Mouse (Mus musculus) lung, embryonic 14.5 days (tissue): ENCODE measurements around the gene Stambpl1. TPM values are rescaled to one million over a fixed set of nuclear protein-coding genes. Genes with fewer than 3 reads are reported as not detected.

Experiments
- ATAC-seq: fragments of 200-750 bp; cut with Nextera tagmentation; 2 replicates; pipeline ENCODE4 v1.8.0; 2017; ENCODE audit warnings: mild to moderate bottlenecking, moderate TSS enrichment, moderate library complexity; ENCODE audit not compliant: insufficient read depth
- DNase-seq: peaks from one replicate; pipeline ENCODE4 v3.0.0-alpha.2; 2015
- H3K27ac ChIP-seq: fragments of 300-500 bp; sonication (generic); 2 replicates; pipeline ENCODE4 v1.5.1; 2014; ENCODE audit warnings: low read depth, mild to moderate bottlenecking, moderate library complexity
- H3K27me3 ChIP-seq: fragments of 300-500 bp; sonication (generic); 2 replicates; pipeline ENCODE4 v1.6.1; 2014; ENCODE audit warnings: low read length, control low read depth; ENCODE audit not compliant: insufficient read depth
- H3K36me3 ChIP-seq: fragments of 300-500 bp; sonication (generic); 2 replicates; pipeline ENCODE4 v1.6.1; 2014; ENCODE audit warnings: control low read depth; ENCODE audit not compliant: insufficient read depth
- H3K4me1 ChIP-seq: fragments of 300-500 bp; sonication (generic); 2 replicates; pipeline ENCODE4 v1.6.1; 2014; ENCODE audit warnings: antibody characterized with exemption, control low read depth; ENCODE audit not compliant: insufficient read depth
- H3K4me2 ChIP-seq: fragments of 300-500 bp; sonication (generic); 2 replicates; pipeline ENCODE4 v1.6.1; 2014; ENCODE audit warnings: mild to moderate bottlenecking
- H3K4me3 ChIP-seq: fragments of 300-500 bp; sonication (generic); 2 replicates; pipeline ENCODE4 v1.5.1; 2014; ENCODE audit warnings: low read depth, low read length
- H3K9ac ChIP-seq: fragments of 300-500 bp; sonication (generic); 2 replicates; pipeline ENCODE4 v1.6.1; 2014
- H3K9me3 ChIP-seq: fragments of 300-500 bp; sonication (generic); 2 replicates; pipeline ENCODE4 v1.6.1; 2016; ENCODE audit warnings: low read depth, low read length, control low read depth
- CTCF ChIP-seq: IDR thresholded peaks from 2 replicates; pipeline ENCODE4 v1.5.1; 2016; ENCODE audit warnings: antibody characterized with exemption, low read depth
- WGBS: fragments of 180-500 bp; shearing (Covaris S2); extraction: QIAGEN DNeasy Blood & Tissue Kit; methylation state at CpG from one replicate; pipeline ENCODE4 v1.1.7; 2014; 5-methylcytosine and 5-hydroxymethylcytosine counted together
- polyA plus RNA-seq: library from polyadenylated mRNA; unstranded; fragments of >200 nt; fragmentation: Nextera tagmentation; extraction: Ambion mirVana; gene quantifications from 2 replicates; pipeline ENCODE4 v1.2.1, GENCODE M21; 2014

The Stambpl1 gene
- polyA plus RNA-seq, 1 experiment from 2014 or later = 11.1 TPM

- no peaks in the 10 kb centered on the region for H3K9me3 ChIP-seq
- H3K9ac ChIP-seq = no peak overlapping the region
- no peak for TF ChIP-seq CTCF
- H3K36me3 ChIP-seq = no peaks in the 10 kb centered on the region
- no peak overlapping the region for H3K27ac ChIP-seq
- ATAC-seq = peak; percentile 75; the same call in 1 of the 2 replicates
- no peaks in the 10 kb centered on the region for H3K27me3 ChIP-seq
- 25% methylated on average over 6 of the region's 6 CpGs for WGBS
- no peak overlapping the region for H3K4me2 ChIP-seq
- no peak overlapping the region for H3K4me3 ChIP-seq
- peak; percentile 75 for DNase-seq
- 0 out of 2 replicates have a peak, but pooled peaks cover 3% of the 10 kb centered on the region for H3K4me1 ChIP-seq
Observed at GRCm38 (mm10) chr19:34283614-34284013, 91.6 kb downstream of the Stambpl1 start.

GRCm38 (mm10) chr19:34284383-34284782 lies 92.4 kb downstream of the Stambpl1 start:
- H3K4me1 ChIP-seq = 0 out of 2 replicates have a peak, but pooled peaks cover 3% of the 10 kb centered on the region
- no peaks in the 10 kb centered on the region for H3K36me3 ChIP-seq
- peak; percentile 45 for TF ChIP-seq CTCF
- no peak overlapping the region for H3K27ac ChIP-seq
- H3K27me3 ChIP-seq = no peaks in the 10 kb centered on the region
- H3K9ac ChIP-seq = no peak overlapping the region
- no peaks in the 10 kb centered on the region for H3K9me3 ChIP-seq
- H3K4me2 ChIP-seq = peak overlapping the region; percentile 39
- DNase-seq = peak; percentile 76
- WGBS = 51% methylated on average over 10 of the region's 10 CpGs
- ATAC-seq = no peak
- H3K4me3 ChIP-seq = no peak overlapping the region

- DNase-seq (no peak), ATAC-seq (no peak)
- no peak for TF ChIP-seq CTCF
- H3K4me1 ChIP-seq = 0 out of 2 replicates have a peak, but pooled peaks cover 3% of the 10 kb centered on the region
- no peaks in the 10 kb centered on the region for H3K9me3 ChIP-seq
- no peaks in the 10 kb centered on the region for H3K27me3 ChIP-seq
- 43% methylated on average over 2 of the region's 2 CpGs for WGBS
- H3K36me3 ChIP-seq = no peaks in the 10 kb centered on the region
- H3K4me2 ChIP-seq = no peak overlapping the region
- no peak overlapping the region for H3K27ac ChIP-seq
- H3K9ac ChIP-seq = no peak overlapping the region
- no peak overlapping the region for H3K4me3 ChIP-seq
Observed at GRCm38 (mm10) chr19:34284826-34285225, 92.8 kb downstream of the Stambpl1 start.

- Histone ChIP-seq H3K9ac (no peak overlapping the region), H3K4me2 (no peak overlapping the region), H3K4me1 (0 out of 2 replicates have a peak, but pooled peaks cover 9% of the 10 kb centered on the region), H3K27ac (no peak overlapping the region), H3K9me3 (no peaks in the 10 kb centered on the region), H3K27me3 (no peaks in the 10 kb centered on the region; the same call in 1 of the 2 replicates), H3K36me3 (no peaks in the 10 kb centered on the region), H3K4me3 (no peak overlapping the region)
- ATAC-seq (no peak), DNase-seq (no peak)
- TF ChIP-seq CTCF = no peak
Observed at GRCm38 (mm10) chr19:34287221-34287620, 95.2 kb downstream of the Stambpl1 start.

- Histone ChIP-seq H3K36me3 (no peaks in the 10 kb centered on the region), H3K4me2 (no peak overlapping the region), H3K4me3 (no peak overlapping the region), H3K27me3 (no peaks in the 10 kb centered on the region; the same call in 1 of the 2 replicates), H3K4me1 (0 out of 2 replicates have a peak, but pooled peaks cover 9% of the 10 kb centered on the region), H3K27ac (no peak overlapping the region), H3K9me3 (no peaks in the 10 kb centered on the region), H3K9ac (no peak overlapping the region)
- DNase-seq (no peak), ATAC-seq (no peak)
- no peak for TF ChIP-seq CTCF
- 77% methylated on average over 13 of the region's 13 CpGs for whole genome bisulfite sequencing
Observed at GRCm38 (mm10) chr19:34287656-34288415, 95.8 kb downstream of the Stambpl1 start.

- 95% methylated on average over 1 of the region's 1 CpGs for WGBS
- H3K27me3 ChIP-seq = no peaks in the 10 kb centered on the region; the same call in 1 of the 2 replicates
- H3K9me3 ChIP-seq = no peaks in the 10 kb centered on the region
- H3K36me3 ChIP-seq = no peaks in the 10 kb centered on the region
- TF ChIP-seq CTCF = no peak
- DNase-seq (no peak), ATAC-seq (no peak)
- no peak overlapping the region for H3K4me3 ChIP-seq
- H3K27ac ChIP-seq = no peak overlapping the region
- no peak overlapping the region for H3K4me2 ChIP-seq
- no peak overlapping the region for H3K9ac ChIP-seq
- H3K4me1 ChIP-seq = 0 out of 2 replicates have a peak, but pooled peaks cover 9% of the 10 kb centered on the region
Observed at GRCm38 (mm10) chr19:34288696-34289095, 96.7 kb downstream of the Stambpl1 start.

Other genes starting within 250 kb of the Stambpl1 start
- not detected in 2 replicates for gene Lipf, start 231.0 kb upstream of the Stambpl1 start, polyA plus RNA-seq
- gene Lipk, start 183.9 kb upstream of the Stambpl1 start, polyA plus RNA-seq = not detected in 2 replicates
- not detected in 2 replicates for gene Lipn, start 124.9 kb upstream of the Stambpl1 start, polyA plus RNA-seq
- gene Lipm, start 91.3 kb upstream of the Stambpl1 start, polyA plus RNA-seq = not detected in 2 replicates
- 0.12 TPM in 1 of 2 replicates, not detected in the other for gene Ankrd22, start 26.2 kb upstream of the Stambpl1 start, polyA plus RNA-seq
- 854 and 863 TPM in 2 replicates for gene Acta2, start 63.4 kb downstream of the Stambpl1 start, polyA plus RNA-seq
- 5.7 and 6.3 TPM in 2 replicates for gene Fas, start 98.4 kb downstream of the Stambpl1 start, polyA plus RNA-seq